Mouse (Mus musculus): Measurements from ENCODE around the gene Adgrl2.

Gene Adgrl2

DNA sequence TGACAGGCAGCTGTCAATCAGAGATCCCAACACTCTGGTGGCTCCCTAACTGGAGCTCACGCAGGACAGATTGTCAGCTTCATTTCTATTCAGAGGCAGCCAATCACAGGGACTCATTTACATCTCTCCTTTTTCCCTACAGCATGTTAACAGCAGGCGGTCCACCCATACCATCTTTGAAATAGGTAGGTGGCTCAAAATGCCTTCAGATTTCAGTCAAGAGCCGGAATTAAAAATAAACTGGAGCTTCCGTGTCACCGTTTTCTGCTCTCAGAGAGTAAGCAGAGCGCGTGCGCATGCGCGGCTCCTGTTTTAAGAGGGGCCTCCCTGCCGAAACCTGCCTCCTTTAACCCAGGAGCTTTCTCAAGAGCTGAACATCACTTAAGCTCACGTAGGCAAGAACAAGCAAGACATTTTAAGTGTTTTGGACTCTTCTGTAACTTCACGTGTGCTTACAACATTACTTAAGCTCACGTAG lies 67.7 kb downstream of the Adgrl2 start:
- DNase-seq (ENCODE audit: extremely low read depth, low read depth) = no peak

DNA sequence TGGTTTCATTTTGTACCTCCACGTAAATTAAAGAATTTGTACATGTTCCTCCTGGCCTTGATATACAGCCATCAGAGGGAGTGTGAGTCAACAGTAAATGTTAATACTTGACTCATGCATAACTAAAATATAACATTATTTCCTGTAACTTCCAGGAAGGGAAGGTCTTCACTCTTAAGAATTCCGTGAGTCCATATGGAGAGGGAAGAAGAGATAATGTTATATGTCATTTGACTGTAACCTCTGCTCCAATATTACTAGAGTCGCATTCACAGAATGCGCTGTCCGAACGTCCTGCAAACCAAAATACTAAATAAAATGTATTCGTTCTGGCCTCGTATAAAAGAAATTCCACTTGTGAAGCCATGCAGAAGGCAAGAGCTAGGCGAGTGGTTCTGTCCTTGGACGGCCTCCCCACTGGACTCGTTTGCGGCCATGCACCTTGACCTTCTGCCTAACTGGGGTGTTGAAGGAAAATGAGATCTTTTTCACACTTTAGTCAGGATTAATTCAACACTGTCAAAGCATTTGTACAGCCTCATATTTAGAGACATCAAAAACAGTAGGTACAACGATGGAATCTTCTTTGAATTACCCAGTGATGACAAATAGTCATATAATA lies 68.3 kb downstream of the Adgrl2 start:
- DNase-seq (ENCODE audit: extremely low read depth, low read depth) = no peak

DNA sequence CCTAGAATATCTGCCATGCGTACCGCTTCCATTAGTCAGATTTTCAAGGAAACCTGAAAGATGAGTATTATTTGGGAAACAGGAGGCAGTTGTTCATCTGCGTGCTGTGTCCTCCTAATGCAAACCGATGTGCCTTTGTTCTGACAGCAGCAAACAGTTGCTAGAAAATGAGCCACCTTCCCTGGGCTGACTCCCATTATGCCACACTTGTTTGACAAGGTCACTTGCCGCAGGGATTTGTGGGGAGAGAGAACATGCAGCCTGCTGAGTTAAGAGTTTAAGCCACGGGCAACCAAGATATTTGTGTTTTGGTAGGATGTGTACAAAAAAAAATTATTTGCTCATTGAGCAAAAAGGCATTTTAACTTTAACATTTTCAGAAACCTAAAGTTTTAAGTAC lies 69.5 kb downstream of the Adgrl2 start:
- no peak for DNase-seq (ENCODE audit: extremely low read depth, low read depth)

DNA sequence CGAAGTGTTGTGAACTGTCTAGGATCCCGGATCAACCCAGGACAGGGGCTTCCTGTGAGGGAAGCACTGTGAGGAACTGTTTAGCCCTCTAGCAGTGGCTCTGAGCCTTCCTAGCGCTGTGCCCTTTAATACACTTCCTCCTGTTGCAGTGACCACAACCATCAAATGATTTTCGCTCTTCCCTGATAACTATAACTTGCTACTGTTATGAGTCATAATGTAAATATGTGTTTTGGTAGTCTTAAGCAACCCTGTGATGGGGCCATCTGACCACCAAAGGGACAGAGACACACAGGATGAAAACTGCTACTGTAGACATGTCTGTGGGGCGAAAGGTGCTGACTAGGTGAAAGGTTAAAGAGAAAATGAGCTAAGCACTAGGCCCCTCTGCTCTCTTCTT lies 71.9 kb downstream of the Adgrl2 start:
- no peak for DNase-seq (ENCODE audit: extremely low read depth, low read depth)

DNA sequence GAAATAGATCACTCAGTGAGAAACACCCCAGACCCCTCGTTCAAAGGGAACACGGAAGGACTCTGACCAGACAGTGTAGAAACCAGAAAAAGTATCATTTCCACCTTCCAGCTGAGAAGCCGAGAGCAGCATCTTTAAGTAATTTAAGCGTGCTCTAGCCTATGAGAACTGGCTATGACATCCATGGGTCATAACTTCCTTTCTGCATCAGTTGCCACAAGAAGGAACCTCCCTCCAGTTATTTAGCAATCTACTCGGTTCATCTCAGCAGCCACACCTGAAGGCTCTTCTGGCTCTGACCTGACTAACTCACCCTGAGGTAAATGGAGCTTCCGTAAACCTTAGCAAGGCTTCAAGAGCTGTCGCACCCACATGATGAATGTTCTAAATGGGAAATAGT lies 72.5 kb downstream of the Adgrl2 start:
- DNase-seq (ENCODE audit: extremely low read depth, low read depth) = no peak

DNA sequence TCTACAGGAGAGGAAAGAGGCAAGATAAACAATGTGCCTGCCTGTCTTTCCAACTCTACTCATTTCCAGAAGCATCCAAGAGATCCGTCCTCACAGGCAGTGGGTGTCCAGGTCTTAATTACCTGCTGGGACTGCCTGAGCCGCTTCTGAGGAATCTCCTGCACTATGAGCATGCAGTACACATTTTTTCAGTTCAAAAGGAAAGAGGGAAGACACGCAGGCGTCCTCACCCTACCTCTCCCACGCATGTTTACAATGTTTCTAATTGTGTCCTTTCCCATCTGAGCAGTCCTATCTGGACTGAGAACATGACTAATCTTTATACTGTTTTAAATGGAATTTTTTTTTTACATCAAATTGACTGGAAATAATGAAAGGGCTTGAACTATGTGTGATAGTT lies 74.1 kb downstream of the Adgrl2 start:
- no peak for DNase-seq (ENCODE audit: extremely low read depth, low read depth)

DNA sequence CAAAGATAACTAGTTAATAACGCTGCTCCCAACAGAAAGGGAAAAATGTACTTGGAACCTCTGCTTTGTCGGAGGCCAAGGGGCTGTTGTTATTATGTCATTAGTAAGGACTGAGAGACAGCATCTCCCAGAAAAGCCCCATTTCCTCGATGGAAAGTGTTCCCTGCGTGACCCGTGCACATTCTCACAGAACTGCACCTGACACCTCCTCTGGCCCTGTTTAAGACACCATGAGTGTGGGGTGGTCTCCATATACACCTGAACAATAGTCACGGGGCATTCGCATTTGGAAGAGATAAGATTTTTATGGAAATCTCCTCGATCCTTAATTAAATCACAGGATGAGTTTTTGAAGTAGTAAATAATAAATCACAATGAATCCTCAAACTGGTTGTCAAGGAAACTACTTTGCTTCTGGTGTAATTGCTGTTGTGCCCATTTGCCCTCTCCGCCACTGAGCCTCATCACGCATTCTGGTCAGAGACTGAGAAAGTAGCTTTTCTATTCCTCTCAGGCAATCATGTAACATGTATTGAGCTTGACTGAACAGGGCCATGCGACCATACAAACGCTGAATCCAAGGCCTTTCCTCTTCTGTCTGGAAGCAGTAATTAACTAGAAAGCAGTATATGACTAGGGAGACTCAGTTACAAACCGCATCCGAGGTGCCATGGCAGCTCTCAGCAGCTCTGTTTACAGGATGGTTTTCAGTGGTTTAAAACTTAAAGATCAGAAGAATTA lies 77.2 kb downstream of the Adgrl2 start:
- no peak for DNase-seq (ENCODE audit: extremely low read depth, low read depth)

DNA sequence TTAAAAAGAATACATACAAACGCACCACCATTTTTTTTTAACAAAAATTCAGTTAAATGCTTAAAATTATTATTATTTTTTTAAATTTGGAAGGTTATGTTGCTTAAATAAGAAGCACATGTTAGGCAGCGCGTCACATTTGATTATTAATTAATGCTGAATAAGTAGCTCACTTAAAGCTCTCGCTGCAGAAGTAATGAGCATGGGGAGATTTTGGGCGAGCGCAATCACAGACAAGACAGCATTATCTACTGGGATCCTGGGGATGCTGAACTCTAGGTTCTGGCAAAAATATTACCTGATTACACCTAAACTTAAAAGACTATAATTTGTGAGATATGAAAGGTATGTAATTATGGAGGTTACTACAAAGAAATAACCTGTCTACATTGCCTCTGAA lies 77.8 kb downstream of the Adgrl2 start:
- DNase-seq (ENCODE audit: extremely low read depth, low read depth) = no peak

DNA sequence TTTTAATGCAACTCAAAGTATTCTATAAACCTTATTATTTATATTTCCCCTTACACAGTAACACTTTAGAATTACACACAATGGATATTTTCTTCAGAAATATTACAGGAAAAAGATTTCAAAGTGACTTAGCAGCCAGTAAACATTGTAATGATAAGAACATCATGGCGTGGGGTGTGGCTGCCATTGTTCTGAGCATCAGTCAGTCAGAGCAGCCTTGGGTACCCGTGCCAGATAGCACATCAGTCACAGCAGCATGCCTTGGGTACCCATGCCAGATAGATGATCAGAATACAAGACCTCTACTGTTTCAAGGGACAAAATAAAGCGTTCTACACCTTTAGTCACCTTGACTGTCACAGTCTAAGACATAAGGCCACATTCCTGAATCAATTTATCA lies 82.5 kb downstream of the Adgrl2 start:
- no peak for DNase-seq (ENCODE audit: extremely low read depth, low read depth)

DNA sequence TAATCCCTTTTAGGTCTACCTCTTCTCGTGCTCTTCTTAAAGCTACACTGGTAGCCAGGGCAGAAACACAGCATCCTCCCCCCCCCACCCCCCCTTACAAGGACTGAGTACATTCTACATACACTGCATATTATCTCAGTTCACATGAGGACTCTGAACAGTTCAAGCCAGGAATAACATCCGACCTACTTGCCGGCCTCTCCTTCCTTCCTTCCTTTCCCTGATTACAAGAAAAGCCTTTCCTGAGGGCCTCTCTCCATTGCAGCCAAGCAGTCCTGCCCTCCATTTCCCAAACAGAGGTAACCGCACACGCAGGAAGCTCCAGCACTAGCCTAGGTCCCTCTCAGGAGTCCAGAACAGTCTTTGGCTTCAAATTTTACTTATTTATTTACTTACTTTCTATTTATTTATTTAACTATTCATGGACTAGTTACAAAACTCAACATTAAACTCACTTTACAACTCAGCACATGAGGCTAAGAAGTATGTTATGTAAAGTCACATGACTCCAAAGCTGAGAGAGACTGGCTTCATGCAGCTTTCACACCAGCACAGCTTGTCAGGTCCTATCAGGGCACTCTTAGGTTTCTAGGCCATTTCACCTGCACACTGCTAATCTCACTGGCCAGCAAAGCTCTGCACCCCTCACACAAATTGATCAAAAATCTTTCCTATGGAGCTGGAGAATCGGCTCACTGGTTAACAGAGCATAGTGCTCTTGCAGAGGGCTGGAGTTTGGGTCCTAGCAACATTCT lies 83.2 kb downstream of the Adgrl2 start:
- no peak for DNase-seq (ENCODE audit: extremely low read depth, low read depth)

DNA sequence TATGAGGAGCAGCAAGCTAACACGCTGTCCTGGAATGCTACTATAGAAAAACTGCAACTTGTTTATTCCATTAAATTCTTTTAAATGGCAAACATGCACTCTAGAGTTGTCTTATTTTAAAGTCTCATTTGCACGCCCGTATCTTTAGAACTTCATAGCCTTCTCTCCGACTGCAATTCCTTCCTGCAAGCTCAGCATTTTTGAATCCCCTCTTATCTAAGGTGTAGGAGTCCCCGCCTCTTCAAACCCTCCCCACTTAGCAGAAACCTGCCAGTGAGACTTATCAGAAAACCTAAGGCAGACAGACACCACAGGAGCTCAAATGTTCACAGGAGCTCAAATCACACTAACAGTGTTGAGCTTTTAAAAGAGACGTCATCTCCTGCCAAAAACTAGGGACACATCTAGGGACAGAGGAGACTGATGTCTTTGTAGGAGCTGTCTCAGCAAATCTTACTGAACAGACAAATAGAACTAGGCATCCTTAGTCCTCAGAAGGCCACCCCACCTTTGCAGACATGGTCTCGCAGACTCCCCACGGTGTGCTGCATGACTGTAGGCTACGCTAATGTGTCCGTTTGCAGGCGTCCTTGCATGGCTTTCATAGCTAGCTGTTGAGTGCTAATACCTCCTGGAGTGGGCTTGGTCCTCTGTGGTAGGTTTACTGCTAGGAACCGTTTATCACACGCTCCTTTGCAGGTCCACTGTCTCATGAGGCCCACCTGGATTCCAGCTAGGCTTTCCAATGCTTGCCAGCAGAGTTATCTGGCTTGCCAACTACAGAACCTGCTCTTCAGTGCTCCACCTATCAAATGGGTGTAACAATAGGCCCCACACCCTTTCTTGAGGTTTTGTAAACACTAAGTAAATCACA lies 84.2 kb downstream of the Adgrl2 start:
- no peak for DNase-seq (ENCODE audit: extremely low read depth, low read depth)

DNA sequence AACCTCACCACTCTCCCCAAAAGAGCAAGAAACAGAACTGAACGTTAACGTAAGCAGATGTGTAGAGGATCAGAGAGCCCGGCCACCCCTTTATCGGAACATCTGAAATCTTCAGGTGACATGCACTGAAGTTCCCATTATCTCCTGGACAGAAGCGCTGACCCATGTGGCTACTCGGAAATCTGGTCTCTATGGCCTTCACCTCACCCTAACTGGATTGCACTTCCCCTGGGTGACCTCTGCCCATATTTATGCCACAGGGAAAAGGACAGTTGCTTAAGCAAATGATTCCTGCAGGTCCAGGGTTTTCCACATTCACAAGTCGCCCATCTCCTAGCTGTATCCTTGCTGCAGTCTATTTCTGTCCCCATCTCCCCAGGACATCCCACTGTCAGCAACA lies 84.9 kb downstream of the Adgrl2 start:
- no peak for DNase-seq (ENCODE audit: extremely low read depth, low read depth)

DNA sequence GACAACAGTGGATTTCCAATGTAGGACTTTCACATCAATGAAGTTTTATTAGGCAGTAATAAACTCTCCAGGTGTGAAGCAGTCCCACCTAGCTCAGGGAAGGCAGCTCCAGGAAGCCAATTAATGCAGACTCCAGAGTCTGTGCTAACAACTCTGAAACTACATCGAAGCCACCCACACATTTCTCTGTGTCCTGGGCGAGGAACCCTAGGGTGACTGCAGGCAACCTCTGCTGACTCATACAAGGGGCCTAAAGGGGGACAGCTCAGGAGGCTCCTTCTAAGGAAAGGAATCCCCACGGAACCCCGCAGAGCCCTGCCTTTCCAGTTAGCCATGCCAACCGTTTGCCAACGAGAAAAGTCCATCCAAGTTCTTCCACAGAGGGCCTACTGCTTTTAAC lies 90.5 kb downstream of the Adgrl2 start:
- DNase-seq (ENCODE audit: extremely low read depth, low read depth) = no peak

DNA sequence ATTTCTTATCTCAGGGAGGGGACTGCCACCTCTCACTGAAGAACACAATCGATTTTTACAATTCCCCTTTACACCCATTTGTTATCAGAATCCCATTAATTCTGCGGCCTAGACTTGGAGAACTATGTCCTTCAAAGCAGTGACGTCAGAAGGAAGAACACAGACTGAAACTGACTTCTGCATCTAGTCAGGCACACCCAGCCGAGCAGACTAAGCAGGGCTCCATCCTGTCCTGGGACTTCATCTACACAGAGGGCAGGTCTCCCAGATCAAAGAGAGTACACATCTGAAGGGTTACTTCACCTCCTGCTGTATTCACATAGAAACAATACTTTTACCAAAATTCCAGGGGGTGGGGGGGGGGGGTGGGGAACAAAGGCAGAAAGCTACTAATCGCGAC lies 90.9 kb downstream of the Adgrl2 start:
- no peak for DNase-seq (ENCODE audit: extremely low read depth, low read depth)

DNA sequence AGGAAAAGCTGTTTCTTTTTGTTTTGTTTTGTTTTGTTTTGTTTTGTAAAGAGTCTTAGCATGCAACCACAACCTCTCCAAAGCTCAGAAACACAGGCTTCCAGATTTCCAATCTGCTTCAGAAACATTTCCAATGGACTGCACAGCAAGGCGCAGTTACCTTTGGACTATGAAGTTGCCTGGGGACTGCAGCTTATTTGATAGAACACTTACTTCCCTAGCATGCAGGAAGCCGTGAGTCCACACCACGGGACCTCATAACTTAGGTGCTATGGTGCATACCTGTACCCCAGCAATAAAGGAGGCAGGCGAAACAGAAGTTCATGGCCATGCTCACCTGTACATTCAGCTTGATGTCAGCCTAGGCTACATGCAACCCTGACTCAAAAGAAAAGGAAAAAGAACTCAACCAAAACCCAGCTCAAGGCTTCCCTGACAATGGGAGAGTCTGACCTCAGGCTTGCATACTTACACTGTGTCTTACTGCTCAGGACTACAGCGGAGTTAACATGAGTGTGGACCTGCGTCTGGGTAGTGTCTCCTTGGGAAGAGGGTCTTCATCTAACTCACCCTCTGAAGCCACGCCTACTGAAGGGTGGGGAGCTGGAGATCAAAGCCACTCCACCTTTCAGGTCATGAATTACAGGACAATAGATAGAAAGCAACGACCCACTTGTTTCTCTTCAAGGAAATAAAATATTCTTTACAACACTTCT lies 91.7 kb downstream of the Adgrl2 start:
- DNase-seq (ENCODE audit: extremely low read depth, low read depth) = no peak

DNA sequence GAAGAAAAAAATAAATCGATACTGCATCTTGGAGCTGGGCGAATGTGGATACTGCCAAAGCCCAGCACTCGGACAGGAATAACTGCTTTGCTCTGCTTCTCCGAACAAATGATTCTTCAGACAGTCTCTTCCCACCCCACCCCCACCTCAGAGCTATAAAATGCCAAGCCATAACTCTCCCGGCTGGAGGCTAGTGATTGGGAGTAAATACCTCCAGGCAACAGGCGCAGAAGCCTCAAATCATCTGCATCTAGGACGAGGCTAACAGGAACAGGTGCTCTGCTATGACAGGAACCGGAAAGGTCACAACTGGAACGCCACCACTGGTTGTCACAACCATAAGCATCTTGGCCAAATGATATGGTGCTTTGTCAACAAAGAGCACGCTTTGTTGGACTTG lies 94.1 kb downstream of the Adgrl2 start:
- no peak for DNase-seq (ENCODE audit: extremely low read depth, low read depth)

DNA sequence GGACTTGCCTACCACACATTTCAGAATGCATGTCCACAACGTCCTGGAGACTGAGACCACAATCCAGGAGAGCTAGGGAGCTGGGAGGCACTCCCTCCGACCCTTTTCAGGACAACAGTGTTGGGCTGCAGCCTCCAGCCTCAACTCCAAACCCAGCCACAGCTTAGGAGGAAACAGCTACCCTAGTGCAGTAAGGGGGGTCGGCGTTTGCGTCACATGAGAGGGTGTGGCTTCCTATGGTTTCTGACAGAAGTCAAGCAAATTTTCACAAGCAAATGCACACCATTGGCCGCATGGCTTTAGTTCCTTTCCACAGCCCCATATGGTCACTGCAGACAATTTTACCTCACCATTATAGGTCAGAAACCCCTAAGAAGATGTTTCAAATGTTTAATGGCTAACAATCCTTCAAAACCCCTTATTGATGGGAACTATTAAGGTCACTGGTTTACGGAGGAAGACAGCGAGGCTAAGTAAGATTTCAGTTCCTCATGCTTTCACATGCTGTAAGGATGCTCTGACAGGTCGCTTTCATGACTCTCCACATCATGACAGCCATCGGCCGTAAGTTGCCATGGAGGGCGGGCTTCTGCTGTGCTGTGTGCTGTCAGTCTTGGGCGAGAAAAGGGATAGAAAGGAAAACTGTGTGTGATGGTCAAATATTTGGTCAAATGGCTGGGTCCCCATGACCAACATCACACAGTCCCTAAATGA lies 94.8 kb downstream of the Adgrl2 start:
- DNase-seq (ENCODE audit: extremely low read depth, low read depth) = no peak

DNA sequence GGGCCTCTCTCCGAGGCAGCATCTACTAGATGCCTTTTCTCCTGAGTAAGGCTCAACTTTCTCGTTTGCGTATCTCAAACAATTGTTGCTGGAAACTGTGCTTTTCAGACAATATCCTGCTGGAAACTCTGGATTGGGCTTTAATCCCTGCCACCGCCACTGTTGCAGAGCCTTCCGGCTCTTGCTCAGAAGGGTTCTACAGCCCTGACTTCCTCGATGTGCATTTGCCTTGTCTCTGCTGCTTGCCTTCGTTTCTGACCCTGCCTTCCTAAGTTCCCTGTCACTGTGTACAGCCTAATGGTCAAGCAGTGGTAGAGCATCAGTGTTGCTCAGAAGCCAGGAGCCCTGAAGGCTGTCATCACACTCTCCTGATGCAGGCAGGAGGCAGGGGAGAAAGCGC lies 95.5 kb downstream of the Adgrl2 start:
- no peak for DNase-seq (ENCODE audit: extremely low read depth, low read depth)

DNA sequence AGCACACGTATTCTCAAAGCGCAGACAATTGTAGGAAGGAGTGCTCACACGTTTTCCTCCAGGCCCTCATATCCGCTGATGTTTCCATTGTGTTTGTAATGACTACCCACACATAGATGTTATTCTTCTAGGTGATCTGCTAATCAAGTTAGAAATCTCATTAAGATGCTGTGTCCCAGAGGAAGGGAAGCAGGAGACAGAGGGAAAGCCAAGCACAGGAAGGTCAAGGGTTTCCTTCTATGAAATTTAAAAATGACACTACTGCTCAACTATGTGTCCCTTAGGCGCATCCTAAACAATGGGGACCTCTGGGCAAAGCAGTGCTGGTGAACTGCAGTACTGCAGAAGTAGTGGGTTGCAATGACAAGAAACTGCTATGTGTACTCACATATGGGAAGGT lies 102.5 kb downstream of the Adgrl2 start:
- no peak for DNase-seq (ENCODE audit: extremely low read depth, low read depth)

DNA sequence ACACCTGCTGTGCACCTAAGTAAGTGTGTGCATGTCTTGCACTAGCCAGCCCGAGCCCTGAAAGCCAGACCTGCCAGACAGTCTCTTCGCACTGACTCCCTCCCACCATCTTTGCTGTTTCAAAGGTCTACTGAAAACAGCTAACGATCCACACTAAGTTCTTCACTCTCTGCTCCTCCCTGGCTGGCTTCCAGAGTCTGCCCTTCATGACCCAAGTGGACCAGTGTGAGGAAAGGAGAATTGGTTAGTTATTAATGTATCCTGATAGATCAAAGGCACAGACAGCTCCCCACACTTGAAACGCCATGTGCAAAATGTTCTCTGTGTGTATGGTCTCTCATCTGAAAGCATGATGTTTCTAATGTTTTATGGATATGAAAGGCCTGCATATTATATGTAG lies 103.4 kb downstream of the Adgrl2 start:
- DNase-seq (ENCODE audit: extremely low read depth, low read depth) = no peak

All from MEL-GATA-1-ER (cell line).